Mouse (Mus musculus) brown adipose tissue, adult 24 weeks (tissue): ENCODE measurements around the gene Scamp4. TPM values are rescaled to one million over a fixed set of nuclear protein-coding genes. Genes with fewer than 3 reads are reported as not detected.

ENCODE experiments used
- H3K27ac ChIP-seq: fragments of 200-500 bp; replicated peaks from 2 replicates; pipeline ENCODE4 v1.5.1; 2012; ENCODE audit warnings: low read depth, mild to moderate bottlenecking, low read length
- H3K4me1 ChIP-seq: fragments of 200-500 bp; 2 replicates; pipeline ENCODE4 v1.6.1; 2012; ENCODE audit warnings: low read length, mixed read lengths; ENCODE audit not compliant: control insufficient read depth, insufficient read depth, insufficient read length
- H3K4me3 ChIP-seq: fragments of 200-500 bp; 2 replicates; pipeline ENCODE4 v1.5.1; 2012; ENCODE audit warnings: low read depth, mild to moderate bottlenecking, low read length, moderate library complexity; ENCODE audit not compliant: insufficient read depth
- polyA plus RNA-seq: library from polyadenylated mRNA; stranded (reverse); fragments of >200 nt; gene quantifications from 2 replicates; pipeline ENCODE4 v1.2.4, GENCODE M21; 2012; ENCODE audit not compliant: missing spikeins, insufficient read depth, insufficient read length

The Scamp4 gene
- polyA plus RNA-seq, 1 experiment: 16.2 TPM

- Histone ChIP-seq H3K27ac (peak overlapping the region; percentile 84), H3K4me1 (peaks cover 29% of the 10 kb centered on the region), H3K4me3 (peak overlapping the region; percentile 21)
Observed at GRCm38 (mm10) chr10:80664197-80665015, 61.7 kb downstream of the Scamp4 start.

GRCm38 (mm10) chr10:80665016-80665380 lies 62.3 kb downstream of the Scamp4 start:
- peak overlapping the region; percentile 21 for H3K4me3 ChIP-seq
- peaks cover 34% of the 10 kb centered on the region for H3K4me1 ChIP-seq
- peak overlapping the region; percentile 84 for H3K27ac ChIP-seq

Other genes starting within 250 kb of the Scamp4 start
- not detected in 2 replicates for gene Plk5, start 246.4 kb upstream of the Scamp4 start, polyA plus RNA-seq
- gene Mex3d, start 215.2 kb upstream of the Scamp4 start, polyA plus RNA-seq: 3.3 and 3.7 TPM in 2 replicates
- gene Mbd3, start 203.3 kb upstream of the Scamp4 start, polyA plus RNA-seq: 79.3 and 90.4 TPM in 2 replicates
- gene Uqcr11, start 196.0 kb upstream of the Scamp4 start, polyA plus RNA-seq: 2,528 and 2,993 TPM in 2 replicates
- 11.4 and 15.1 TPM in 2 replicates for gene Tcf3, start 169.2 kb upstream of the Scamp4 start, polyA plus RNA-seq
- gene Onecut3, start 108.0 kb upstream of the Scamp4 start, polyA plus RNA-seq: not detected in 2 replicates
- gene Atp8b3, start 63.7 kb upstream of the Scamp4 start, polyA plus RNA-seq: not detected in 2 replicates
- 10.8 and 13.8 TPM in 2 replicates for gene Rexo1, start 41.3 kb upstream of the Scamp4 start, polyA plus RNA-seq
- gene Klf16, start 25.6 kb upstream of the Scamp4 start, polyA plus RNA-seq: 4.1 and 4.2 TPM in 2 replicates
- 76.3 and 81.6 TPM in 2 replicates for gene Abhd17a, start 12.5 kb upstream of the Scamp4 start, polyA plus RNA-seq
- gene Adat3, start within 50 bp of the Scamp4 start, polyA plus RNA-seq: 1.0 TPM in 1 of 2 replicates, not detected in the other
- 0.67 and 0.75 TPM in 2 replicates for gene Gm49322, start 3.1 kb downstream of the Scamp4 start, polyA plus RNA-seq
- 50.9 and 67.7 TPM in 2 replicates for gene Csnk1g2, start 20.0 kb downstream of the Scamp4 start, polyA plus RNA-seq
- 20.6 and 33.9 TPM in 2 replicates for gene Btbd2, start 54.2 kb downstream of the Scamp4 start, polyA plus RNA-seq
- gene Mknk2, start 75.2 kb downstream of the Scamp4 start, polyA plus RNA-seq: 313 and 519 TPM in 2 replicates
- gene Mob3a, start 99.1 kb downstream of the Scamp4 start, polyA plus RNA-seq: 5.2 and 12.0 TPM in 2 replicates
- 2.5 and 5.0 TPM in 2 replicates for gene Izumo4, start 99.3 kb downstream of the Scamp4 start, polyA plus RNA-seq
- gene Ap3d1, start 139.4 kb downstream of the Scamp4 start, polyA plus RNA-seq: 35.0 and 40.9 TPM in 2 replicates
- 11.5 and 15.8 TPM in 2 replicates for gene Dot1l, start 152.3 kb downstream of the Scamp4 start, polyA plus RNA-seq
- 12.1 and 15.3 TPM in 2 replicates for gene Sf3a2, start 195.3 kb downstream of the Scamp4 start, polyA plus RNA-seq
- gene Plekhj1, start 195.8 kb downstream of the Scamp4 start, polyA plus RNA-seq: 30.2 and 40.5 TPM in 2 replicates
- not detected in 2 replicates for gene Amh, start 202.4 kb downstream of the Scamp4 start, polyA plus RNA-seq
- 2.4 and 4.9 TPM in 2 replicates for gene Jsrp1, start 210.6 kb downstream of the Scamp4 start, polyA plus RNA-seq
- gene Oaz1, start 223.8 kb downstream of the Scamp4 start, polyA plus RNA-seq: 447 and 892 TPM in 2 replicates
- not detected in 2 replicates for gene Lingo3, start 241.2 kb downstream of the Scamp4 start, polyA plus RNA-seq